Mouse (Mus musculus) stomach, adult 2 months (tissue): Measurements from ENCODE around the gene Zdbf2. TPM values are rescaled to one million over a fixed set of nuclear protein-coding genes. Genes with fewer than 3 reads are reported as not detected.

Experiments used
- polyA plus RNA-seq: library from polyadenylated mRNA; depleted of rRNA; stranded (reverse); fragments of >200 nt; gene quantifications from 2 replicates; pipeline ENCODE4 v1.2.3, GENCODE M21; 2012; rRNA removed

The Zdbf2 gene
- 0.01 and 0.02 TPM in 2 replicates for polyA plus RNA-seq

DNA sequence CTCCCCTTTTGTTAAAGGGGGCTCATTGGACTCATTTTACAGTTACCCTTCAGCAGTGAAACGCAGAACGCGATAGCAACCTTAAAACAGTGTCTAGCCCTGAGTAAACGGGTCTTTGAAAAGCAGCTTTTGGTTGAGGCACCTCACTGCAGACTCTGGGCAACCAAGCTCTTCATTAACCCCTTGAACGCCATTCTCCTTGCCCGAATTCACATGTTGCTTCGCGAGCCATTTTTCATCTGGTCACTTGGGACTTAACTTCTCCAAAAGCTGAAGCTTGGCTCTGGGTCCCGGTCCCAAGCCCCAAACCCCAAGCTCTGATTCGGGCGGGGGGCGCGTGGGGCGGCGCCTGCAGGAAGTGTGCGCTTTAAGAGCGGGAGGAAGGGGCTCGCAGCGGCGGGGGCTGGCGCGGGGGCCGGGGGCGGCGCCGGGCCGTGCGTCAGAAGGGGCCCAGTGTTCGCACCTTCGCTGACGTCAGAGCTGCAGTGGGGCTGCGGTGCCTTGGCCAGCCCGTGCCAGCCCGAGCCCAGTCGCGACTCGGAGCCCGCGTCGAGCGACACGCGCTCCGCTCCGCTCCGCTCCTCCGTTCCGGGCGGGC is at the start of gene Zdbf2:
Gene Zdbf2, plus strand, starts transcription at position 525 of the 598 bp plus-strand sequence.

Other genes starting within 250 kb of the Zdbf2 start
- gene Ino80d, start 158.6 kb upstream of the Zdbf2 start, polyA plus RNA-seq, result 1.2 and 2.7 TPM in 2 replicates
- gene Eef1b2, start 96.4 kb upstream of the Zdbf2 start, polyA plus RNA-seq, result 204 and 340 TPM in 2 replicates
- gene Ndufs1, start 96.4 kb upstream of the Zdbf2 start, polyA plus RNA-seq, result 9.7 and 12.6 TPM in 2 replicates
- 0.03 TPM in 1 of 2 replicates, not detected in the other for gene Gpr1, start 58.7 kb upstream of the Zdbf2 start, polyA plus RNA-seq
- gene Adam23, start 172.6 kb downstream of the Zdbf2 start, polyA plus RNA-seq, result 0.44 and 0.70 TPM in 2 replicates